Mouse (Mus musculus) limb, embryonic 11.5 days (tissue): ENCODE results near the gene Gsk3b. TPM values are rescaled to one million over a fixed set of nuclear protein-coding genes. Genes with fewer than 3 reads are reported as not detected.

ENCODE experiments used
- ATAC-seq: fragments of 200-750 bp; cut with Nextera tagmentation; 2 replicates; pipeline ENCODE4 v1.8.0; 2017; ENCODE audit warnings: low read depth; ENCODE audit not compliant: insufficient number of reproducible peaks, low FRiP score, low TSS enrichment
- DNase-seq: peaks from one replicate; pipeline ENCODE4 v3.0.0-alpha.2; 2015; ENCODE audit warnings: low spot score
- H3K27ac ChIP-seq: fragments of 300-500 bp; sonication (generic); replicated peaks from 2 replicates; pipeline ENCODE4 v1.5.1; 2014; ENCODE audit warnings: low read depth, mild to moderate bottlenecking, low read length
- H3K27me3 ChIP-seq: fragments of 300-500 bp; sonication (generic); 2 replicates; pipeline ENCODE4 v1.6.1; 2014; ENCODE audit warnings: mild to moderate bottlenecking, low read length, mixed read lengths; ENCODE audit not compliant: control insufficient read depth, insufficient read depth
- H3K36me3 ChIP-seq: fragments of 300-500 bp; sonication (generic); 2 replicates; pipeline ENCODE4 v1.6.1; 2014; ENCODE audit warnings: mild to moderate bottlenecking, low read length, moderate library complexity, mixed read lengths; ENCODE audit not compliant: control insufficient read depth, insufficient read depth
- H3K4me1 ChIP-seq: fragments of 300-500 bp; sonication (generic); 2 replicates; pipeline ENCODE4 v1.6.1; 2014; ENCODE audit warnings: low read length, mixed read lengths; ENCODE audit not compliant: control insufficient read depth, insufficient read depth
- H3K4me2 ChIP-seq: fragments of 300-500 bp; sonication (generic); 2 replicates; pipeline ENCODE4 v1.6.1; 2014; ENCODE audit warnings: low read depth, mild to moderate bottlenecking, moderate library complexity; ENCODE audit not compliant: severe bottlenecking
- H3K4me3 ChIP-seq: fragments of 300-500 bp; sonication (generic); 2 replicates; pipeline ENCODE4 v1.5.1; 2014; ENCODE audit warnings: low read depth, low read length
- H3K9ac ChIP-seq: fragments of 300-500 bp; sonication (generic); 2 replicates; pipeline ENCODE4 v1.6.1; 2014; ENCODE audit warnings: mild to moderate bottlenecking, low read length
- H3K9me3 ChIP-seq: fragments of 300-500 bp; sonication (generic); 2 replicates; pipeline ENCODE4 v1.6.1; 2016; ENCODE audit warnings: low read length; ENCODE audit not compliant: control insufficient read depth
- WGBS: fragments of 180-500 bp; shearing (Covaris S2); extraction: QIAGEN DNeasy Blood & Tissue Kit; methylation state at CpG from one replicate; pipeline ENCODE4 v1.1.7; 2014; 5-methylcytosine and 5-hydroxymethylcytosine counted together
- polyA plus RNA-seq: library from polyadenylated mRNA; unstranded; fragments of >200 nt; fragmentation: Nextera tagmentation; extraction: Ambion mirVana; gene quantifications from 2 replicates; pipeline ENCODE4 v1.2.1, GENCODE M21; 2014

Gsk3b gene
- polyA plus RNA-seq, 1 experiment from 2014 or later, result 70.4 TPM

DNA sequence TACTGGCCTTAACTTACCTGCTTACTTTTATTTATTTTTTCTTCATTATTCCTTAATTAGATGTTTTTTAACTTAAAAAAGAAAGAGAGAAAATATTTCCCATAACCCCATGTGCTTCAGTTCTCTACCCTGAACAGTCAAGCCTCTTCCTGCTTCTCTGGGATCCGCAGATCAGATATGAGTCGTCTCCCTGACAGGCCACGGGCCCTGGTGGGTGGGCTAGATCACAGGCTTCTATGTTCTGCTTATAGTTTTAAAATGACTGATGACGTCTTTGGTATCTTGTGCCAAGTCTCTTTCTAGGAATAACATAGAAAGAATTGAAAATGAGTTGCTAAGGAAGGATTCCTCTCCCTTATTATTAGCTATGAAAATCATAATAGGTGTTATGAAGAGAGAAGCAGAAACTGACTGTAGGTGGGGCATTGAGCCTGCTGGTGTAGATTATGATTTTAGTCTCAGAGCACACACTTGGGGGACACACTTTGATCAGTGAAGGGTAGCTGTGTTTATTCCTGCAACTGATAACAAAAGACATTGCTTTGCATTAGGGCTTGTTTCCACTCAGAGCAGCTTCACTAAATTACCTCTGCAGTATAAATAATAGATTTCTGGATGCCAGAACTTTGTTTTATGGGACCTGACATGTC lies 148.3 kb downstream of the Gsk3b start:
- no peak overlapping the region for H3K4me3 ChIP-seq

DNA sequence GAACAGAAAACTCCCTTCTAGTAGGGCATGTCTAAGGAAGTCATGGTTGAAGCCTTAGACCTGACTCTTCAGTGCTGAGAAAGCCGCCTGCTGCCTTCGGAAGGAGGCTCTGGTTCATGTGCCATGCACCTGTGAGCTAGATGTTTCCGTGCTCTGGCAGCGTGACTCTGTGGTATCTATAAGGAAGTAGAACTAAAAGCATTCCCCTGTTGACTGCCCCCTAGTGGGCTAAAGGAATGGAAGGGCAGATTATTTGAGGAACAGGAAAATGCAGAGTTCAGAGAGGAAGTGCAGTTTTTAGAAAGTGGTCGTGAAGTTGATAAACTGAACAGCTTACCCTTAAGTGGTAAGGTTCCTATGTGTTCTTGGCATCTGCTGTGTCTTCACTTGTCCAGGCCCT lies 150.9 kb downstream of the Gsk3b start:
- H3K27ac ChIP-seq, result no peak overlapping the region
- DNase-seq, result no peak
- H3K9ac ChIP-seq, result no peak overlapping the region
- ATAC-seq, result no peak
- 88% methylated on average over 5 of the region's 5 CpGs for WGBS
- no peaks in the 10 kb centered on the region for H3K36me3 ChIP-seq
- H3K4me1 ChIP-seq, result no peaks in the 10 kb centered on the region
- no peak overlapping the region for H3K4me3 ChIP-seq
- no peaks in the 10 kb centered on the region for H3K9me3 ChIP-seq
- H3K27me3 ChIP-seq, result no peaks in the 10 kb centered on the region
- H3K4me2 ChIP-seq, result no peak overlapping the region

More for the DNA sequence above, 148.3 kb downstream of the Gsk3b start:
- DNase-seq (no peak), ATAC-seq (no peak)
- Histone ChIP-seq H3K36me3 (no peaks in the 10 kb centered on the region), H3K27me3 (no peaks in the 10 kb centered on the region), H3K4me2 (no peak overlapping the region), H3K9me3 (no peaks in the 10 kb centered on the region), H3K9ac (no peak overlapping the region), H3K27ac (no peak overlapping the region), H3K4me1 (no peaks in the 10 kb centered on the region)
- 87% methylated on average over 4 of the region's 4 CpGs for WGBS

DNA sequence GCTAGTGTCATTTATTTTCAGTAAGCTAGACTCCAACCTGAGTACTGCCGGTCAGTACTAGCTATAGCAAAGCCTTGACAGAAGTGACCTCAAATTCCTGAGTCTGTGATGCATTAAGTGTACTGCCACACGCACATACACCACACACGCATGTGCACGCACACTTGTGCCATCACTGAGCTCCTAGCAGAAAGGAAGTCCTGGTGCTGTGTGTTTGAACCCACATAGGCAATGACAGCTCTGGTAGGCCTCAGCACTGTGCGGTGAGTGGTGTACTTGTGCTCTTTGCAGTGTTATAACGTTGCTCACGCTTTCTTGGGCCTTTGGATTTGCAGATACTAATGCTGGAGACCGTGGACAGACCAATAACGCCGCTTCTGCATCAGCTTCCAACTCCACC lies 151.4 kb downstream of the Gsk3b start:
- Histone ChIP-seq H3K9ac (no peak overlapping the region), H3K36me3 (no peaks in the 10 kb centered on the region), H3K4me2 (no peak overlapping the region), H3K27me3 (no peaks in the 10 kb centered on the region), H3K4me1 (no peaks in the 10 kb centered on the region), H3K9me3 (no peaks in the 10 kb centered on the region), H3K4me3 (no peak overlapping the region), H3K27ac (no peak overlapping the region)
- no peak for DNase-seq
- no peak for ATAC-seq
- WGBS, result 96% methylated on average over 10 of the region's 10 CpGs

DNA sequence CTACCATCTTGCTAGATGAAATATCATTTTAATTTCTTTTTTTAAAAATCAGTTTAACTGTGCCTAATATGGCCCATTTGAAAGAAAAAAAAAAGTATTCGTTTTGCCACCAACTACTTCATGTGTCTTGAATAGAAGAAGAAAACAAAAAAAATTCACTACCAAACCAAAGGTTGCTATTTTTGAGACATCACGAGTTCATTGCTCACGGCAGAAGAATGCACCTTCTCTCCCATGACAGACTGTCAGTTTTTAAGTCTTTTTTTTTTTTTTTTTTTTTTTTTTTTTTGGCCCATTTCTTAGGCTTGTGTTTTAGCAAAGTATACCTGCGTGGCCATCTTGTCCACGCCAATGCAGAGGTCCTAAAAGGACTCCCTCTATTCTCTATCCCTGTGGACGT lies 155.3 kb downstream of the Gsk3b start:
- Histone ChIP-seq H3K9me3 (no peaks in the 10 kb centered on the region), H3K4me2 (no peak overlapping the region), H3K9ac (no peak overlapping the region), H3K27ac (no peak overlapping the region), H3K36me3 (no peaks in the 10 kb centered on the region), H3K4me3 (no peak overlapping the region), H3K27me3 (no peaks in the 10 kb centered on the region), H3K4me1 (0 out of 2 replicates have a peak, but pooled peaks cover 3% of the 10 kb centered on the region)
- WGBS, result 94% methylated on average over 6 of the region's 6 CpGs
- DNase-seq, result no peak
- ATAC-seq, result no peak

DNA sequence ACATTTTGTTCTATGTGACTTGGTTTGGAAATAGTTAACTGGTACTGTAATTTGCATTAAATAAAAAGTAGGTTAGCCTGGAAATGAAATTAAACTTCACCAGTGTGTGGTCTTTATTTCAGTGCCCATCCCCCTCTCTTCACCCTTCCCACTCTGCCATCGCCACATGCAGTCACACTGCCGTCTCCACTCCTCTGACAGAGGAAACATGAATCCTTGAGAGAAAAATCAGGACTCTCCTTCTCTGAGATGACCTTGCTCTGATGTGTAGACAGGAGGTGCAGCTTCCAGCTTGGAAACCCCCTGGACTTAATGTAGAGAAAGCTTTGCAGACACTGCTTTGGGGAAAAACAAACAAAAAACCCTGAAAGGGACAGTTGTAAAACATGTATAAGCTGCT lies 156.6 kb downstream of the Gsk3b start:
- no peaks in the 10 kb centered on the region for H3K36me3 ChIP-seq
- no peaks in the 10 kb centered on the region for H3K27me3 ChIP-seq
- H3K4me3 ChIP-seq, result no peak overlapping the region
- no peak overlapping the region for H3K4me2 ChIP-seq
- 62% methylated on average over 2 of the region's 2 CpGs for WGBS
- H3K9ac ChIP-seq, result no peak overlapping the region
- no peak overlapping the region for H3K27ac ChIP-seq
- ATAC-seq, result no peak
- DNase-seq, result no peak
- H3K4me1 ChIP-seq, result 0 out of 2 replicates have a peak, but pooled peaks cover 3% of the 10 kb centered on the region
- no peaks in the 10 kb centered on the region for H3K9me3 ChIP-seq

DNA sequence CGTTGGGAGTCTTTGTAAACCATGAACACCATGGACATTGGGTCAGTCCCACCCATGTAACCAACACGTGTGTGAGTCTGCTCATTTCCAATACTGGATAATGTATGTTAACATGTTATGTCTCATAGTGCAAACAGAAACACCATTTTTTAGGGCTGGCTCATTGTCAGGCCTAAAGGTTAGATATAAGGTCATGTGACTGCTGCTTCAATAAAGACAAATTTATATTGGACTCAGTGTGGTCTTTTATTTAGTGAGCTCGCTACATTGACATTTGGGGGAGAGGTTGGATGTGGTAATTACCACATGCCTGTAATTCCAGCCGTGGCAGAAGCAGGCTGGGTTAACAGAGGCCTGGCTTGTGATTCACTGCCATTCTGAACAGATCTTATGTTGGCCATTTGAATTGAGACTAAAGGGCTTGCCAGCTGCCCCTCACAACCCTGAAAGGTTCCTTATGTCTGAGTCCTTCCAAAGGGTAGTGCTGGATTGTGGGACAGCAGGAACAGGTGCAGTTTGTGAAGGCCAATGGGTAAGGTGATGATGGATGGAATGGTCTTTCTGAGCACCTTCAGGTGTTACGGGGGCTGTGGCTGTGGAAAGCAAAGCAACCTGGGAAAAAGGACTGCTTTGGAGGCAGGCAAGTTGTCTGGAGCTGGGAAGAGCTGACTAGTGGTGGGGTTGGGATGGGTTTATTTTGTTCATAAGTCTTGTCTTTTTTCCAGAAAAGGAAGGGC lies 157.2 kb downstream of the Gsk3b start:
- Histone ChIP-seq H3K4me1 (0 out of 2 replicates have a peak, but pooled peaks cover 3% of the 10 kb centered on the region), H3K9ac (no peak overlapping the region), H3K9me3 (no peaks in the 10 kb centered on the region), H3K27ac (no peak overlapping the region), H3K4me2 (no peak overlapping the region), H3K36me3 (no peaks in the 10 kb centered on the region), H3K27me3 (no peaks in the 10 kb centered on the region), H3K4me3 (no peak overlapping the region)
- ATAC-seq (no peak), DNase-seq (no peak)
- 82% methylated on average over 5 of the region's 5 CpGs for WGBS

DNA sequence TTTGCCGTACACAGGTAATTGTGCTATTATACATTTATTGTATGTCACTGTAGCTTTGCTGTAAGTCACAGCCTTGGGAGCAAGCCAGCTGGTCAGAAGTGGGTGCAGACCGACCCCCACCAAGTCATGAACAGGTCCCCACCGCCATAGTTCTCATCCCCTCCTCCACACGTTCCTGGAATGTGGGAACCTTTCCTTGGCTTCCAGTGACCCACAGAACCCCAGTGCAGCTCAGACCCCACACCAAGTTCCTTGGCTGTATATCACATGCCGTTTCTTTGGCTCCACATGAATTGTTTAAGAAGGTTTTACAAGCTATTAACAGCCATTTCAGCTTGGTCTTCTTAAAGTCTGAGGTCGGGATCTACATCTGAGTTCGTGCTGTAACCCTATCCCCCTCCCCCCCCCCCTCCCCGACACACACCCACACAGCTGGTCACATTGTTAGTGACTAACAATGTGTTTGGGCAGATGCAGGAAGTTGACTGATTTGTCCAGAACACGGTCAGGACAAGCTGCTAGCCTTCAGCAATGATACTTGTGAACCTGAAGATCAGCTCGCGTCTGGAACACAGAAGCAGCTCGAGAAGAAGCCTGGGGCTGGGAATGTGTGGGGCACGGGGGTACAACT lies 159.6 kb downstream of the Gsk3b start:
- 0 out of 2 replicates have a peak, but pooled peaks cover 3% of the 10 kb centered on the region for H3K4me1 ChIP-seq
- DNase-seq (peak; percentile 49), ATAC-seq (peak; percentile 72; the same call in 1 of the 2 replicates)
- WGBS, result 28% methylated on average over 13 of the region's 13 CpGs
- 0 out of 2 replicates have a peak overlapping the region, but pooled peaks have one; percentile 38 for H3K27ac ChIP-seq
- no peaks in the 10 kb centered on the region for H3K27me3 ChIP-seq
- no peaks in the 10 kb centered on the region for H3K36me3 ChIP-seq
- no peak overlapping the region for H3K4me3 ChIP-seq
- no peak overlapping the region for H3K9ac ChIP-seq
- H3K9me3 ChIP-seq, result no peaks in the 10 kb centered on the region
- no peak overlapping the region for H3K4me2 ChIP-seq

DNA sequence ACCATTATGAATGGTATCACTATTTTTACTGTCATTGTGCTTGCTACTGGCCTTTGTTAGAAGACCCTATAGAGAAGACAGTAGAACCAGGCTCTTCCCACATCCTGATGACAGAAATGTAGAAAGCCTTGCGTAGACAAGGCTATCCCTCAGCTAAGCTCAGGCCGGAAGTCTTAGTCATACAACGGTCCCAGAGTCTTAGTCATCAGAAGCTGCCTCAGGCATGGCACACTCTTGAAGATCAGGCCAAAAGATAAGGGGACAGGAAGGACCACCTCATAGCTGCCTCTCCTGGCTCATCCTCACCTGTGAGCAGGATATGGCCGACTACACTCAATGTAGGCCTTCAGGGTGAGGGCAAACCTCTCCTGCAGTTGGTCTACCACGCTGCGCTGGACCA lies 161.7 kb downstream of the Gsk3b start:
- 91% methylated on average over 6 of the region's 6 CpGs for WGBS
- Histone ChIP-seq H3K9me3 (no peaks in the 10 kb centered on the region; the same call in 1 of the 2 replicates), H3K27me3 (no peaks in the 10 kb centered on the region), H3K4me2 (no peak overlapping the region), H3K4me3 (no peak overlapping the region), H3K36me3 (no peaks in the 10 kb centered on the region), H3K27ac (no peak overlapping the region), H3K4me1 (0 out of 2 replicates have a peak, but pooled peaks cover 3% of the 10 kb centered on the region), H3K9ac (no peak overlapping the region)
- DNase-seq (no peak), ATAC-seq (no peak)
